Mouse (Mus musculus): ENCODE measurements at regions not wholly inside any gene's neighbourhood (a gene's known extent, or its start where the extent isn't known, plus 50 kb on each side); places are given as distances from the start of the nearest gene placed in this dataset.

DNA sequence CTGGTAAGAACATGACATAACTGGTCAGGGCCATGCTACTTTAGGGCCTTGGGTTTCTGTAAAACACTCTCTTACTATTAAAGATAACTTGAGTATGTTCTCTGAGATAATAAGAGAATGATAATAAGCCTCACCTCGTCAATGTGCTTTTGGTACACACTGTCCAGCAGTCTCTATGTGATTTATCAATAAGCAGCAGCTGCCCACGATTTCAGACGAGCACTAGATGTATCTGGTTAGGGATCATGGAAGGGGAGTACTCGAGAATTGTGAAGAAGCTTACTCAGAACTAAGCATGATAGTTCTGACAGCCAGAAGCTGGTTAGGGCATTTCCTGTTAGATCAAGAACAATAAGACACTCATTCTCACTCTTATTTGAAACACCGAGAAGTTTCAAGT, 53.8 kb downstream of the Neurod6 start:
- no peak for DNase-seq (ENCODE audit: low read depth)

- DNase-seq (ENCODE audit: low read depth): no peak
These were observed 60.7 kb downstream of the Neurod6 start for GRCm38 (mm10) chr6:55620366-55620765.

- no peak for DNase-seq (ENCODE audit: low read depth)
These were observed 63.1 kb downstream of the Neurod6 start for GRCm38 (mm10) chr6:55617922-55618481.

DNA sequence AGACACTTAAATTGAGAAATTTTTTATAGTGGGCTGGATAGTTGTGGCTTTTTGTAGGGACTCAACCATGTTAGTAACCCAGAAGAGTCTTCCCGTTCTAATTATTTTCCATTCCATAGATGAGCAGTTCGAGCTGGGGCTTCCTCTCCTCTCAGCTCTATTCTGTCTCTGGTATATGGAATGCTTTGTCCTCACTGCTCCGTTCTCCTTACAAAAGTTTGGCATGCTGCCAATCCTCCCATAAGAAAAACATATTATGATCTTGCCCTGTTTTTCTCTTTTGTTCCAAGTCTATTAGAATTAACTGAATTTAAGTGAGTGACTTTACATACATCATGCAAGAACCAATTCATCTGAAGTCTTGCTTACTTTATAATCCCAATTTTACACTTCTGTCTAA, 70.7 kb downstream of the Neurod6 start:
- no peak for DNase-seq (ENCODE audit: low read depth)

DNA sequence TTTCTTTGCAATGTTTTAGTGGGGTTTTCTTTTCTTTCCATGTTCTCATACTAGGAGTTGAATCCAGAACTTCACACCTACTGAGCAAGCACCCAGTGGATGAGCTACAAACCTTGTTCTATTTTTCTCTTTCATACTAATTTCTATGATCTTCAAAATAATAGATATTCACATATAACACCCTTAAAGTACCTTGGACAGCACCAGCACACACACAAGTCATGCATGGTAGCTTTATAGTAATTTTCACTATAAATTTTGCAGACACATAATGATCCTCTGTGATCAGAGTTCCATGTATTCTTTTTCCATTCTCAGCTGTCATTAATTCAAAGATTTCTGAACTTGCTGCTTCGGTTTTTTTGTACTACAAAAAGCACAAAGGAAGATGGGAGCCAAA, 71.1 kb downstream of the Neurod6 start:
- no peak for DNase-seq (ENCODE audit: low read depth)

DNA sequence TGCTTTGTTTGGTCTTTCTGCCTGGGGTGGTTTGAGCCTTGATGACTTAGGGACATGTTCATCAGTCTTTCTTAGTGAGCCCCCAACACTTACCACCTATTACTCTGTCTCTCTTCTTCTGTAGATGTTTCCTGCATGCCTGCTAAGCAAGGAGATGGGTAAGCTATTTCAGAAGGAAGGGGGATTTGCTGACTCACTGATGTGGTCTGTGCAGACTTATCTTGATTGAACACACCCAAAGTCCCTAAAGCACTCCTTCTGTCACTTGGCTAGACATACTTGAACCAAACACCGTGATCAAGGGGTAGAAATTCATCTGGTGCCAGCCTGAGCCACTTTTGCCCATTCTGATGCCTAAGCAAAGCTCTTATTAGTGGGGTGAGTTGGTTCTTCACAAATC, 72.0 kb downstream of the Neurod6 start:
- peak; percentile 1 for DNase-seq (ENCODE audit: low read depth)

DNA sequence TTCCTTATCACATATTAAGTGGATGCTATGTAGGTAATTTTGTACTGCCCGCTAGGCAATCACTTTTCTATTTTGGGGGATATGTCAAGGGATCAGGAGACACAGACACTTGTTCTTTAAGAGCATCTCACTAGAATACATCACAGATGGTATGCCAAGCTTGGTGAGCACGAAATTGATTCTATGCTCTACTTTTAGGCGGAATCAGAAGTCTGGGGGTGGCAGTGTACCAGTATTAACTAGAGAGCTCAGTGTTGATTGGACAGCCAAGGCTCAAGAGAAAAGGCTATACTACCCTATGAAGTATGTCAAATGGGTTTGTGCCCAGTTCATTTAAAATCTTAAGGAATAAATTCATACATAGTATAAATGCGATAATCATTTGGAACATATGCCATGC, 84.0 kb downstream of the Neurod6 start:
- no peak for DNase-seq (ENCODE audit: low read depth)

DNA sequence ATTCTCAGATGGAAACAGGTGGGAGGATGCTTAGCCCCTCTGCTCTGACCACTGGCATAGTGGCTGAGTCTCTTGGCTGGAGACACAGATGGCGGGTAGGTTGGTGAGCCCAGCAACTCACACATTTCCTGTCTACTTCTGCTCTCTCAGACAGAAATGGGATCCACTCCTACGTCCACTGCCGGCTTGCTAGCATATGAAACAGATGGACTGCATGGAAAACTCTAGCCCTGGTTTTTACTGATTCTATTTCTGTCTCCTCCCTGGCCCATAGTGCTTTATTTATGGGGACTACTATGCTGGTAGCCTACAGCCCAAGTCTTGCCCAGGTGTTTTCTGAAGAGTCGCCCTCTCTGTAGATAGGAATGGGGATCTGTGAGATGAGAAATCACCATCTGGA, 88.9 kb downstream of the Neurod6 start:
- no peak for DNase-seq (ENCODE audit: low read depth)

- no peak for DNase-seq (ENCODE audit: low read depth)
These were observed 100.0 kb downstream of the Neurod6 start for GRCm38 (mm10) chr6:55581106-55581505.

- no peak for DNase-seq (ENCODE audit: low read depth)
These were observed 101.0 kb downstream of the Neurod6 start for GRCm38 (mm10) chr6:55580036-55580435.

DNA sequence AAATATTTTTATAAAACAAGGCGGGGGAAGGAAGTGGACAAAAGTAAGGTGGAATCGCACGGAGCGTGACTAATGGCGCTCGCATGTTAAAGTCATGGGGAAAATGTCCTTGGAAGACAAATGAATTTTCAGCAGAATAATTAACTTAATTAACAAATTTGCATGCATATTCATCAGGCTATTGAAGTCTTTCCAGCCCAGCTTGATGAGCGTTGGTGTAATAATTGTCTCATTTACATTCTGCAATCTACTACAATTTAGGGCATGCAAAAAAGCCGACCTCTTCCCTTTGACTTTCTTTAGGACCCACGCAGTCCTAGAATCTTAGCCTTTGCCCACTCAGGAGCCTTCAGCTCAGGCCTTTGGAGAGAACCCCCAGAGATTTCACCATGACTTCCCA, 101.5 kb downstream of the Neurod6 start:
- DNase-seq (ENCODE audit: low read depth): no peak

DNA sequence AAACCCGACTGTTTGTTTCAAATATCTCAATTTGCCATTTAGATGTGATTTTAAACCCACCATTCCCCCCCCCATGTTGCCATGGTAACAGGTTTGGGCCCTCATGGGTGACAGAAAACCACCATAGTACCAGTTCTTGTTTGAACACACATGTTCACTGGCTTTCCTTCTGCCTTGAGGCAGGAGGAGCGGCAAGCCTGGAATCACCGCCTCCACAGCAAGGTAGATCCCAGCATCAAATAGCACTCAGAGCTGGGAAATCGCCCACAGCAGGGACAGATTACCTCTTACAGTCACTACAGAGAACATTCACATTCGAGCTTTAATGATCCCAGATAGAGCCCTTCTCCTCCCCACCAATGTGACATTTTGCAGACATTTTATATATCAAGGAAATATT, 102.0 kb downstream of the Neurod6 start:
- no peak for DNase-seq (ENCODE audit: low read depth)

DNA sequence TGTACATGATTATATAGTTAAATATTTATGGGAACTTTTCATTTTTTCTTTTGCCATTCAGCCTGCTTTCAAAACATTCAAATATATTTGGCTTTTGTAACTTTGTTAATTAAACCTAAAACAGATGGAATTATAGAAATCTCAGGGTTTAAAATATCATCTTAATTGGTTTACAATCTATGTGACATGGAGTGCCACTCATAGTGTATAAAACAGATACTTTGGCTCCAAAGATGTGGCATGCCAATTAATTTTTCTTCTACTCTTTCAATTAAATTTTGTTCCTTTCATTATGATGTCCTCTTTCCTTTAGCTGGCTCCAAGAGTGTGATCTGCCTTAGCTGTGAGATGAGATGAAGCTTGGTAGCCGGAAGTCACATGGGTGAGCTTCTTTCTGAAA, 103.0 kb downstream of the Neurod6 start:
- no peak for DNase-seq (ENCODE audit: low read depth)

DNA sequence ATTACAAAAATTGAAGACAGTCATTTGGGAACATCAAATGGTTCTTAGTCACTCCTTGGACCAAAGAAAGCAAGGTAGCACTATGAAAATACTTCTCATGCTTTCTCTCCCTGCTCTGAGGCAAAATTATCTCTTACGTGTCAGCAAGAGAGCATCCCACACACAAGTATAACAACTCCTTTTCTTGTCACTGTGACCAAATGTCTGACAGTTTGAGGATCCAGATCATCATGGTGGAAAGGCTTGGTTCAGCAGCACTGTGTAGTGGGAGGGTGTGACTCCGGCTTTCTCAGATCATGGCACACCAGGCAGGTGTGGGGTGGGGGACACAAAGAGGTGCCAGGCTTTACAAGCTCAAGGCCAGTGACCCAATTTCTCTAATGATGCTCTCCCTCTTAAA, 113.5 kb downstream of the Neurod6 start:
- no peak for DNase-seq (ENCODE audit: low read depth)

DNA sequence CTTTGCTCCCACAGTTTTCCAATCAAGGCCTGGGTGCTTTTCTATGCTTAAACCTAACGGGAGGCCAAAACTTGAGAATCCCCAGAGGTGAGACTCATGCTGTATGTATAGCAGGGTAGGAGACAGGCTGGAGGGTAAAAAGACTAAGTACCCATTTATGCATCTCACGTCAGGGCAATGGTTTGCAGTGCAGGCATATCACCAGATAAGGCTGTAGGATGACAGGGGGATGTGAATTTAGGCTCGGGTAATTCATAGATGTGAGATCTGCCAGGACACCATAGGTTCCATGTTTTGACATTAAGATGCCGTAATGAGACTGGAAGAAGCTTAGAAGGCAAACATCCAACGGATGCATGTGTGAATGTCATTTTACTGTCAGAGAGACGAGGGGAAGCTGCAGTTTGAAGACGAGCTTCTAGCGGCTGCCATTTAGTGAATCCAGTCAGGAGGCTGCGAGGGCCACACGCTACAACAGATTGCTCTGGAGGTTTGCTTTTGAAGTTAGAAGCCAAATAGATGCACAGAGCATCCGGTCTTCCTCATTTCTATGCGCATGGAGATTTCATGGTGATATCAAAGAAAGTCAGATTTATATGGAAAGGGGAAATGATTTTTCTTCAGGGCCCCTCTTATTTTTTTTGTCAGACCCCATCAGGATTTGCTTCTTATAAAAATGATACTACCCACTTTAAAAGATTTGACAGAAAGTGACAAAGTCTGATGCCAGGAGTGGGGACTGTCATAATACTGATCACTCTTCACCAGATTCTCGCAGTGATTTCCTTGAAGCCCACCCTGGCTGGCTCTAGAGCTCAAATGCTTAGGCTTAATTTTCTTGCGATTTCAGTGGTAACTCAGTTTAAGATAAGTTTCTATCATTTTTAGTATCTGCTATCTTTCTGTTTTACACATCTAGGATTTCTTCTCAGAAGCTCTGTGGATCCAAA, 113.8 kb downstream of the Adcyap1r1 start:
- no peak for DNase-seq (ENCODE audit: low read depth)

DNA sequence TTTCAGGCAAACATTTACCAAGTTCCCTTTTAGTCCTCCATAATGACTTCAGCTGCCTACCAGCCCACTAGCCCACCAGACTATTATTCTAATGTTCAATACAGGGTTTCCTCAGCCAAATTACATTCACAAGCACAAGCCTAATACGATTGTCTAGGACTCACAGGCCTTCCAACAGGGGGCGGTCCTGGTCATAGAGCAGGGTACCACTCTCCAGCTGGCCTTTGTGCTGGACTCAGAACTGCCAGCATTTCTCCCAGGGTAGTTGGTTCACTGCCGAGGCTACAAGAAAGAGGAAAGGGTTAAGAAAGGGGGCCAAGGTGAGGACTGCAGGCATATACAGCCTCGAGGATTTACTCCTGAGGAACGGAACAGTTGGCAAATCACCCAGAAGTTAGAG, 108.8 kb downstream of the Adcyap1r1 start:
- DNase-seq (ENCODE audit: low read depth): no peak

DNA sequence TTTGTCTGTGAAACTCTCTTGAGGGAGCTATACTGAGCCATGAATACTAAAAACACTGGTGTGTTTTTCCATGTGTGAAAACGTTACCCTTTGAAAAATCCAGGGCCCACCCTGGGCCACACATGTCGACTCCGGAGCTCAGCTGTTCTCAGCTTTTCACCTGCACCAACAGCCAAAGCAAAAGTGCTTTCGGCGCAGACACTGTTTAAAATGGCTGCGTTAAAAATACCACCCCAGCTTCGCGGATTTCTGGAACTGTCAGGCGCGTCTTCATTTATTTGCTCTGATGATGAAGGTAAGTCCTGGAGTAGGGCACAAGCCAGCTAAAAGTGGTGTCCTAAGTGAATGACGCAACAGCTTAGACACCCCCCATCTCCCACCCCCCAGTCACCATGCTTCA, 108.0 kb downstream of the Adcyap1r1 start:
- DNase-seq (ENCODE audit: low read depth): no peak

Data from c-Kit-positive CD71-positive TER-119-negative erythroid progenitor cells, embryonic 14.5 days (primary cell).